Mouse (Mus musculus) lung, adult 2 months (tissue): ENCODE results near the gene Gm20388.

Source experiments
- CTCF ChIP-seq: fragments of 200-500 bp; IDR thresholded peaks from 2 replicates; pipeline ENCODE4 v1.5.1; 2011; ENCODE audit warnings: mild to moderate bottlenecking, low read length, control low read depth; ENCODE audit not compliant: insufficient read depth
- POLR2A ChIP-seq: fragments of 200-500 bp; IDR thresholded peaks from 2 replicates; pipeline ENCODE4 v1.6.1; 2011; ENCODE audit warnings: low read depth, mild to moderate bottlenecking, control low read depth, low read length, borderline replicate concordance; ENCODE audit errors: extremely low read depth

DNA sequence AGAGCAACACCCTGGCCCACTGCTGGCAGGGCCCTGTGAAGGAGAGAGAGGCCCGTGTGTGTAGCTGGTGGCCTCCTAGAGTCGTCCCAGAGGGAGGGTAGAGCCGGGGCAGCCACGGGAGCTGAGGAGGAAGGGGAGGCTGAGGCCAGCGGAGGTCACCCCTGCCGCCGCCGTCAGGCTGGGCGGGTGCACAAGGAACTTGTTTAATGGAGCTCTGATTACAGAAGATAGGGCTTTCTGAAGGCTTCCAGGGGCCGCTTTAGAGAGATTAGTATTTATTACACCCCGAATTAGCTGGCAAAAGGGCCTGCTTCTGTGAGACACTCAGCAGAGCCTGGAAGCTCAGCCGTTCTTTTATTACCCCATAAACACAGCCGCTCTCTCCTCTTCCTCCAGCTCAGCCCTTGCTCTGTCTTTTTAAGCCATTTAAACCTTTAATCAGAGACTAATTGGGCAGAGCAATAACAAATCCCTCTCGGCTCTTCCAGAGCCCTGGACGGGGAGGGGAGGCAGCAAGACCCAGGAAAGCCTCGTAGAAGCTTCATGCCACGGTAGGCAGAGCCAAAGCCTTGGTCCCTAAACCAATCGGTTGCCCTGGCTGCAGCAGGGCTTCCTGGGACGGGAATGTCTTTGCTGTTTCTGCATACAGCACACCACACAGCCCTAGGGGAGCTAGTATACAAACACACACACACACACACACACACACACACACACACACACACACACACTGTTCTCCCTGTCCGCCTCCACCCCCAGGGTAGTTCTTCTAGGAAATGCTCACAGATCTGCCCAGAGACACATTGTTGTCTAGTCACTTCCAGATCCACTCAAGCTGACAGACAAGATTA, 1448.7 kb downstream of the Gm20388 start:
- no peak for TF ChIP-seq CTCF
- TF ChIP-seq POLR2A = no peak
